Mouse (Mus musculus) G1E (cell line): Measurements from ENCODE around the gene S1pr4.

ENCODE experiments used
- CTCF ChIP-seq: IDR thresholded peaks from 2 replicates; pipeline ENCODE4 v1.5.1; 2012; ENCODE audit warnings: low read depth, low read length, inconsistent platforms, mixed read lengths
- POLR2AphosphoS5 ChIP-seq: IDR thresholded peaks from 2 replicates; pipeline ENCODE4 v1.6.1; 2012; ENCODE audit warnings: low read depth, low read length, inconsistent platforms; ENCODE audit not compliant: insufficient replicate concordance
- TAL1 ChIP-seq: conservative IDR thresholded peaks from 2 replicates; pipeline ENCODE4 v1.6.1; 2012; ENCODE audit warnings: low read depth, low read length, inconsistent platforms, mixed read lengths

DNA sequence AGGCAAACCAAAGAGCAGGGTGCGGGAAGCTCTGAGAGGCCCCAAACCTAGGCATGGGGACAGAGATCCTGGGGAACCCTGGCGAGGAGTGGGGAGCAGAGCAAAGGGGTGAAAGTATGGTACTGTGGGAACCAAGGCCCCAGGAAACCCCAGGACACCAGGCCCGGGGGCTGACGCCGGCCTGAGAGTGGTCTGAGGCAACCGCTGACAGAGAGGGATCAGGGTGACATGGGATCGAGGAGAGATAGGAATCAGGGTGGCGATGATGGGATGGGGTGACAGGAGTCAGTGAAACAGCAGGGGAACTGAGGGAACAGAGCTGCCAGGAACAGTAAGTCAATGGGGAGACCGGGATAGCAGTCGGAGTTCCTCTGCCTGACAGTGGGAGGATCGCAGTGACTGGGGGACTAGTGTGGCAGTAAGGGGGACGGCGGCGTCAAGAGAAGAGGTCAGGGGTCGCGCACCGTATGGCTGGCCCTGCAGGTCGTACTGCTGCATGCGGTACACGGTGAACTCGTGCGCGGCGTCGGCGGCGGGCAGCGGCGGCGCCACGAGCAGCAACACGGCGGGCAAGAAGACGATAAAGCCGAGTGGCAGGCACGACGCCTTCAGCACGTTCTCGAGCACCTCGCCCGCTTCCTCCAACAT is 4.2 kb downstream of the S1pr4 start:
- TF ChIP-seq CTCF (no peak), TAL1 (no peak), POLR2AphosphoS5 (no peak)
